Mouse (Mus musculus): ENCODE measurements around the gene Bckdha. TPM values are rescaled to one million over a fixed set of nuclear protein-coding genes. Genes with fewer than 3 reads are reported as not detected.

The Bckdha gene
- 46.8 and 55.5 TPM in 2 replicates for polyA plus RNA-seq (2014; fragmentation: Nextera tagmentation; extraction: Ambion mirVana)

- Histone ChIP-seq H3K4me2 (ENCODE audit: low read length) (peak within 1 kb of the TSS; percentile 79), H3K9me3 (ENCODE audit: control insufficient read depth, low read length) (no peaks in the 10 kb centered on the region), H3K27me3 (ENCODE audit: control insufficient read depth, insufficient read depth, low read length) (no peaks in the 10 kb centered on the region), H3K36me3 (ENCODE audit: control insufficient read depth, insufficient read depth, low read length) (peaks cover 13% of the 10 kb centered on the region; the same call in 1 of the 2 replicates), H3K4me1 (ENCODE audit: control insufficient read depth in 2 of 2, insufficient read depth in 2 of 2, low read length in 2 of 2) (peaks cover 4 to 14% of the 10 kb centered on the region in 2 experiments), H3K9ac (ENCODE audit: low read length) (peak within 1 kb of the TSS; percentile 86), H3K4me3 (ENCODE audit: control insufficient read depth in 1 of 2, insufficient read depth in 1 of 2, low read depth in 1 of 2, low read length in 2 of 2) (peak within 1 kb of the TSS; percentile 67 to 71), H3K27ac (replicated peaks in 1 of 2; ENCODE audit: control insufficient read depth in 1 of 2, insufficient read depth in 1 of 2, low read depth in 2 of 2, low read length in 2 of 2) (peak within 1 kb of the TSS; percentile 82 to 84)
- peak; percentile 100 for ATAC-seq (ENCODE audit: insufficient number of reproducible peaks, insufficient read depth, low FRiP score, low read depth)
- WGBS, result under 1% methylated on average over 50 of the region's 50 CpGs
Measured at GRCm38 (mm10) chr7:25658657-25659472, at the start of gene Bckdha, which contains the start of gene Exosc5. TSS of gene Bckdha (minus strand) at chr7:25658981. TSS of gene Exosc5 (plus strand) at chr7:25659164.

GRCm38 (mm10) chr7:25707581-25708292 lies 49.0 kb upstream of the Bckdha start:
- Histone ChIP-seq H3K36me3 (ENCODE audit: control insufficient read depth, insufficient read depth, low read length) (peaks cover 6% of the 10 kb centered on the region), H3K27me3 (ENCODE audit: control insufficient read depth, insufficient read depth, low read length) (no peaks in the 10 kb centered on the region), H3K4me1 (ENCODE audit: control insufficient read depth in 2 of 2, insufficient read depth in 2 of 2, low read length in 2 of 2) (peaks cover 52 to 66% of the 10 kb centered on the region in 2 experiments), H3K4me3 (ENCODE audit: control insufficient read depth in 1 of 2, insufficient read depth in 1 of 2, low read depth in 1 of 2, low read length in 2 of 2) (no peak overlapping the region), H3K9me3 (ENCODE audit: control insufficient read depth, low read length) (no peaks in the 10 kb centered on the region), H3K9ac (ENCODE audit: low read length) (peak overlapping the region; percentile 21; the same call in 1 of the 2 replicates), H3K27ac (replicated peaks in 1 of 2; ENCODE audit: control insufficient read depth in 1 of 2, insufficient read depth in 1 of 2, low read depth in 2 of 2, low read length in 2 of 2) (peak overlapping the region; percentile 58 to 81), H3K4me2 (ENCODE audit: low read length) (no peak overlapping the region)
- 49% methylated on average over 15 of the region's 15 CpGs for WGBS
- ATAC-seq (ENCODE audit: insufficient number of reproducible peaks, insufficient read depth, low FRiP score, low read depth), result peak; percentile 37

- no peak overlapping the region for H3K4me2 ChIP-seq (ENCODE audit: low read length)
- no peaks in the 10 kb centered on the region for H3K27me3 ChIP-seq (ENCODE audit: control insufficient read depth, insufficient read depth, low read length)
- H3K9ac ChIP-seq (ENCODE audit: low read length), result no peak overlapping the region
- WGBS, result 38% methylated on average over 7 of the region's 7 CpGs
- peaks cover 8% of the 10 kb centered on the region; the same call in 1 of the 2 replicates for H3K36me3 ChIP-seq (ENCODE audit: control insufficient read depth, insufficient read depth, low read length)
- H3K4me3 ChIP-seq (ENCODE audit: control insufficient read depth in 1 of 2, insufficient read depth in 1 of 2, low read depth in 1 of 2, low read length in 2 of 2), result no peak overlapping the region
- H3K9me3 ChIP-seq (ENCODE audit: control insufficient read depth, low read length), result peaks cover 6% of the 10 kb centered on the region
- no peak for ATAC-seq (ENCODE audit: insufficient number of reproducible peaks, insufficient read depth, low FRiP score, low read depth)
- peak overlapping the region; percentile 45 to 81 for H3K27ac ChIP-seq (replicated peaks in 1 of 2; ENCODE audit: control insufficient read depth in 1 of 2, insufficient read depth in 1 of 2, low read depth in 2 of 2, low read length in 2 of 2)
- peaks cover 45 to 56% of the 10 kb centered on the region in 2 experiments for H3K4me1 ChIP-seq (ENCODE audit: control insufficient read depth in 2 of 2, insufficient read depth in 2 of 2, low read length in 2 of 2)
Measured at GRCm38 (mm10) chr7:25706578-25707170, 47.9 kb upstream of the Bckdha start.

GRCm38 (mm10) chr7:25705801-25706251 lies 47.0 kb upstream of the Bckdha start:
- H3K27ac ChIP-seq (replicated peaks in 1 of 2; ENCODE audit: control insufficient read depth in 1 of 2, insufficient read depth in 1 of 2, low read depth in 2 of 2, low read length in 2 of 2), result peak overlapping the region; percentile 45 to 81
- H3K4me3 ChIP-seq (ENCODE audit: control insufficient read depth in 1 of 2, insufficient read depth in 1 of 2, low read depth in 1 of 2, low read length in 2 of 2), result no peak overlapping the region
- peaks cover 12% of the 10 kb centered on the region; the same call in 1 of the 2 replicates for H3K36me3 ChIP-seq (ENCODE audit: control insufficient read depth, insufficient read depth, low read length)
- no peak overlapping the region for H3K4me2 ChIP-seq (ENCODE audit: low read length)
- H3K9me3 ChIP-seq (ENCODE audit: control insufficient read depth, low read length), result peaks cover 6% of the 10 kb centered on the region
- no peak overlapping the region for H3K9ac ChIP-seq (ENCODE audit: low read length)
- H3K4me1 ChIP-seq (ENCODE audit: control insufficient read depth in 2 of 2, insufficient read depth in 2 of 2, low read length in 2 of 2), result peaks cover 37 to 47% of the 10 kb centered on the region in 2 experiments
- 39% methylated on average over 6 of the region's 6 CpGs for WGBS
- ATAC-seq (ENCODE audit: insufficient number of reproducible peaks, insufficient read depth, low FRiP score, low read depth), result no peak
- H3K27me3 ChIP-seq (ENCODE audit: control insufficient read depth, insufficient read depth, low read length), result no peaks in the 10 kb centered on the region

GRCm38 (mm10) chr7:25704716-25705364 lies 46.1 kb upstream of the Bckdha start:
- WGBS, result 12% methylated on average over 33 of the region's 37 CpGs
- peak overlapping the region; percentile 34; the same call in 1 of the 2 replicates for H3K9ac ChIP-seq (ENCODE audit: low read length)
- H3K36me3 ChIP-seq (ENCODE audit: control insufficient read depth, insufficient read depth, low read length), result peaks cover 13% of the 10 kb centered on the region; the same call in 1 of the 2 replicates
- peak overlapping the region; percentile 19 to 23 for H3K4me3 ChIP-seq (ENCODE audit: control insufficient read depth in 1 of 2, insufficient read depth in 1 of 2, low read depth in 1 of 2, low read length in 2 of 2)
- peaks cover 27 to 37% of the 10 kb centered on the region in 2 experiments for H3K4me1 ChIP-seq (ENCODE audit: control insufficient read depth in 2 of 2, insufficient read depth in 2 of 2, low read length in 2 of 2)
- H3K4me2 ChIP-seq (ENCODE audit: low read length), result peak overlapping the region; percentile 63
- H3K9me3 ChIP-seq (ENCODE audit: control insufficient read depth, low read length), result peaks cover 6% of the 10 kb centered on the region
- no peak for ATAC-seq (ENCODE audit: insufficient number of reproducible peaks, insufficient read depth, low FRiP score, low read depth)
- H3K27ac ChIP-seq (replicated peaks in 1 of 2; ENCODE audit: control insufficient read depth in 1 of 2, insufficient read depth in 1 of 2, low read depth in 2 of 2, low read length in 2 of 2), result peak overlapping the region in 1 of 2 experiments; percentile 81; a peak in 2 of 4 replicates
- H3K27me3 ChIP-seq (ENCODE audit: control insufficient read depth, insufficient read depth, low read length), result no peaks in the 10 kb centered on the region

GRCm38 (mm10) chr7:25703793-25704494 lies 45.2 kb upstream of the Bckdha start:
- H3K4me1 ChIP-seq (ENCODE audit: control insufficient read depth in 2 of 2, insufficient read depth in 2 of 2, low read length in 2 of 2), result peaks cover 24 to 32% of the 10 kb centered on the region in 2 experiments
- H3K27me3 ChIP-seq (ENCODE audit: control insufficient read depth, insufficient read depth, low read length), result no peaks in the 10 kb centered on the region
- peaks cover 21% of the 10 kb centered on the region; the same call in 1 of the 2 replicates for H3K36me3 ChIP-seq (ENCODE audit: control insufficient read depth, insufficient read depth, low read length)
- WGBS, result 18% methylated on average over 10 of the region's 10 CpGs
- ATAC-seq (ENCODE audit: insufficient number of reproducible peaks, insufficient read depth, low FRiP score, low read depth), result no peak
- peaks cover 6% of the 10 kb centered on the region for H3K9me3 ChIP-seq (ENCODE audit: control insufficient read depth, low read length)
- no peak overlapping the region for H3K4me3 ChIP-seq (ENCODE audit: control insufficient read depth in 1 of 2, insufficient read depth in 1 of 2, low read depth in 1 of 2, low read length in 2 of 2)
- H3K9ac ChIP-seq (ENCODE audit: low read length), result peak overlapping the region; percentile 44; the same call in 1 of the 2 replicates
- peak overlapping the region in 1 of 2 experiments; percentile 33; a peak in 1 of 4 replicates for H3K27ac ChIP-seq (replicated peaks in 1 of 2; ENCODE audit: control insufficient read depth in 1 of 2, insufficient read depth in 1 of 2, low read depth in 2 of 2, low read length in 2 of 2)
- H3K4me2 ChIP-seq (ENCODE audit: low read length), result peak overlapping the region; percentile 63

All from heart, embryonic 14.5 days (tissue).